Mouse (Mus musculus) liver, adult 2 months (tissue): ENCODE data around the gene Tgfbi.
A peak's percentile ranks its signal among the peaks of the same experiment; 100 is the strongest.

ENCODE experiments used
- CTCF ChIP-seq: fragments of 200-500 bp; IDR thresholded peaks from 2 replicates; pipeline ENCODE4 v1.5.1; 2011; ENCODE audit warnings: low read depth, low read length, control low read depth
- POLR2A ChIP-seq: fragments of 200-500 bp; IDR thresholded peaks from 2 replicates; pipeline ENCODE4 v1.6.1; 2011; ENCODE audit warnings: low read length, control low read depth; ENCODE audit not compliant: insufficient read depth; ENCODE audit errors: extremely low read depth

- peak; percentile 85 for TF ChIP-seq CTCF
- no peak for TF ChIP-seq POLR2A
Observed at GRCm38 (mm10) chr13:56563075-56563474, 46.2 kb upstream of the Tgfbi start.
